Mouse (Mus musculus) intestine, embryonic 14.5 days (tissue): ENCODE measurements around the gene Rcl1. TPM values are rescaled to one million over a fixed set of nuclear protein-coding genes. Genes with fewer than 3 reads are reported as not detected.

Experiments used
- ATAC-seq: fragments of 200-750 bp; cut with Nextera tagmentation; replicated peaks from 2 replicates; pipeline ENCODE4 v1.8.0; 2017; ENCODE audit warnings: low read depth, moderate number of reproducible peaks, moderate TSS enrichment, moderate library complexity; ENCODE audit not compliant: low FRiP score, low TSS enrichment
- DNase-seq: peaks from one replicate; pipeline ENCODE4 v3.0.0-alpha.2; 2018; ENCODE audit warnings: low spot score
- H3K27ac ChIP-seq: fragments of 300-500 bp; sonication (generic); 2 replicates; pipeline ENCODE4 v1.5.1; 2014; ENCODE audit warnings: low read depth, mild to moderate bottlenecking, control low read depth
- H3K27me3 ChIP-seq: fragments of 300-500 bp; sonication (generic); replicated peaks from 2 replicates; pipeline ENCODE4 v1.6.1; 2014; ENCODE audit warnings: low read length, control low read depth; ENCODE audit not compliant: control insufficient read depth, insufficient read depth
- H3K36me3 ChIP-seq: fragments of 300-500 bp; sonication (generic); 2 replicates; pipeline ENCODE4 v1.6.1; 2014; ENCODE audit warnings: low read length, control low read depth; ENCODE audit not compliant: control insufficient read depth, insufficient read depth
- H3K4me1 ChIP-seq: fragments of 300-500 bp; sonication (generic); replicated peaks from 2 replicates; pipeline ENCODE4 v1.6.1; 2014; ENCODE audit warnings: low read length, control low read depth, mixed read lengths; ENCODE audit not compliant: control insufficient read depth, insufficient read depth
- H3K4me2 ChIP-seq: fragments of 300-500 bp; sonication (generic); 2 replicates; pipeline ENCODE4 v1.6.1; 2014; ENCODE audit warnings: low read length
- H3K4me3 ChIP-seq: fragments of 300-500 bp; sonication (generic); 2 replicates; pipeline ENCODE4 v1.5.1; 2014; ENCODE audit warnings: low read depth, low read length, control low read depth, mixed read lengths
- H3K9ac ChIP-seq: fragments of 300-500 bp; sonication (generic); 2 replicates; pipeline ENCODE4 v1.6.1; 2014; ENCODE audit warnings: mild to moderate bottlenecking, low read length
- H3K9me3 ChIP-seq: fragments of 300-500 bp; sonication (generic); 2 replicates; pipeline ENCODE4 v1.6.1; 2016; ENCODE audit warnings: low read length, control low read depth; ENCODE audit not compliant: control insufficient read depth
- WGBS: fragments of 180-500 bp; shearing (Covaris S2); extraction: QIAGEN DNeasy Blood & Tissue Kit; methylation state at CpG from one replicate; pipeline ENCODE4 v1.1.7; 2014; 5-methylcytosine and 5-hydroxymethylcytosine counted together
- polyA plus RNA-seq: library from polyadenylated mRNA; unstranded; fragments of >200 nt; fragmentation: Nextera tagmentation; extraction: Ambion mirVana; gene quantifications from 2 replicates; pipeline ENCODE4 v1.2.1, GENCODE M21; 2014

Rcl1 gene
- polyA plus RNA-seq, 1 experiment from 2014 or later, result 77.2 TPM

DNA sequence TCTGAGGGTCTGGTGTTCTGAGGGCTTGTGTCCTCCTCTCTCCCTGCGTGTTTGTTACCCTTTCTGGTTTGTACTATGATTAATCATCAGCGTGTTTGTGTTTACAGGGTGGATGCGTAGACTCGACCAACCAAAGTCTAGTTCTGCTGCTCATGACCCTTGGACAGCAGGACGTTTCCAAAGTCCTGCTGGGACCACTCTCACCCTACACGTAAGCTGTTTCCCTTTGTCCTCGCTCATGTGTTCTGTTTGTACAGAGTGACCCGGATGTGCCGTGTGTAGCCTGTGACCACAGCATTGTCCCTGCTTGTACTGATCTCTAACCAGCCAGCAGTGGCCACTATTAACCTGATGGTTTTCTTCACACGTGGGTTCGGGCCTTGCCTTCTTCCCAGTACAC lies 33.1 kb downstream of the Rcl1 start:
- Histone ChIP-seq H3K9me3 (no peaks in the 10 kb centered on the region), H3K4me2 (no peak overlapping the region), H3K4me3 (no peak overlapping the region), H3K27ac (no peak overlapping the region), H3K27me3 (no peaks in the 10 kb centered on the region), H3K36me3 (peaks cover 57% of the 10 kb centered on the region), H3K4me1 (no peaks in the 10 kb centered on the region), H3K9ac (no peak overlapping the region)
- ATAC-seq (no peak), DNase-seq (no peak)
- 83% methylated on average over 11 of the region's 11 CpGs for WGBS

DNA sequence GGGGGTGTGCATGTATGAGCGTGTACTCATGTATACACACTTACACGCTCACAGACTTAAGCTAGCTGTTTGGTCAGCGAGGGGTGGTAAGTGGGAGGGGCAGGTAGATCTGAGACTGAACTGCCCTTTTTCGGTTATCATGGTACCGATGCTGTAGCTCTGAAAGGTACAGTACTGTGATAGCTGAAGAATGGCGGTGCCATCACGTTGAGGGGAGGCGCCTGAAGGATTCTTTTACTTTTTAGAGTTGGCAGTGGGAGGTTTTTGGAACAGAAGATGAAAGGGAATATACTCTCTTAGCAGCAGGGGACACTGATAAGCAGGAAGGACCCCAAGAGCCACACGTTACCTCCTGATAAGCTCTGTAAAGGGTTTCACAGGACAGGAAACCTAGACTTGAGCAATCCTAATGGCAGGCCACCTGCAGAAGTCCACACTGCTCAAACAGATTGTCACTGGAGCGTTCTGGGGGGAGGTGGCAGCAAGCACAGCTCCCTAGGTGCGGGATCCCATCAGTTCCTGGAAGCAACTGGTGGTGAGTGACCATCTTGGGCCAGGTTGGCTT lies 34.1 kb downstream of the Rcl1 start:
- 87% methylated on average over 11 of the region's 11 CpGs for WGBS
- H3K9ac ChIP-seq, result no peak overlapping the region

GRCm38 (mm10) chr19:29138546-29139270 lies 37.5 kb downstream of the Rcl1 start:
- DNase-seq, result no peak
- H3K27ac ChIP-seq, result no peak overlapping the region
- peaks cover 37% of the 10 kb centered on the region for H3K36me3 ChIP-seq
- WGBS, result 85% methylated on average over 10 of the region's 10 CpGs
- no peak overlapping the region for H3K4me3 ChIP-seq
- no peak overlapping the region for H3K9ac ChIP-seq
- H3K4me2 ChIP-seq, result no peak overlapping the region
- H3K4me1 ChIP-seq, result no peaks in the 10 kb centered on the region
- no peaks in the 10 kb centered on the region for H3K27me3 ChIP-seq
- no peaks in the 10 kb centered on the region for H3K9me3 ChIP-seq
- ATAC-seq, result no peak

More for the DNA sequence above, 34.1 kb downstream of the Rcl1 start:
- H3K4me2 ChIP-seq, result no peak overlapping the region
- DNase-seq (no peak), ATAC-seq (no peak)
- H3K9me3 ChIP-seq, result no peaks in the 10 kb centered on the region
- no peak overlapping the region for H3K27ac ChIP-seq
- no peaks in the 10 kb centered on the region for H3K27me3 ChIP-seq
- no peaks in the 10 kb centered on the region for H3K4me1 ChIP-seq
- no peak overlapping the region for H3K4me3 ChIP-seq
- H3K36me3 ChIP-seq, result peaks cover 52% of the 10 kb centered on the region

DNA sequence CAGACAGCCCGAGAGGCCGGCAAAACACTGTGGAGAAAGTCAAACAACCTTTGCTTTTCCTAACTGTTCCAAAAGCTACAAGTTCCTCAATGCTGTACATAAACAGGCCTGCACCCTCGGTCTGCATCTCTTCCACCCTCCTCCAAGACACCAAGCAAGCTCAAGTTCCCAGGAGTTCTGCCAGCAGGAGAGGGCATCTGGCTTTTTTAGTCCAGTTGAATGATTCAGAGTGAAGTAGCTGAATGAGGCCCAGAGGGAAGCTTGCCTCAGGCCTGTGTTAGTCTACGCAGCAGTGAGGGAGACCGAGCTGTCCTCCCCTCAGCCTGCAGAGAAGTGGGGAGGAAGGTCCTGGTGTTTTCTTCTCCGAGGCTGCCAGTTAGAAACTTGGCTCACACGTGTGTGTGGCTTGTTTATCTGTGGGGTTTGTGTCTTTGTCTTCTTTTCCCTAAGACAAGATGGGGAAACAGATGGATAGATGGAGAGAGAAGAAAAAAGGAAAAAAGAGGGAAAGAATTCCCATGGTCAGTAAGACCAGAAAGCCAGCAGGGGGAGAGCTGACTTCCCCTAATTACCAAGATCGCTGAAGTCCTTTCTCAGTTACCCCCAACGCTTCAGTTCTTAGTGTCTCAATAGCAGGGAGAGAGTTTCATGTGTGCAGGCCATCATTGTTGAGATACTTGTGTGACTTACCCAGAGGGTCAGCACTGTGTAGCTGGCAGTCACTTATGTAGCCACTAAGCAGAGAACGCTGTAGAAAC lies 38.7 kb downstream of the Rcl1 start:
- no peak overlapping the region for H3K4me3 ChIP-seq
- H3K4me1 ChIP-seq, result no peaks in the 10 kb centered on the region
- ATAC-seq (no peak), DNase-seq (no peak)
- no peaks in the 10 kb centered on the region for H3K9me3 ChIP-seq
- H3K36me3 ChIP-seq, result peaks cover 34% of the 10 kb centered on the region
- H3K27me3 ChIP-seq, result no peaks in the 10 kb centered on the region
- H3K27ac ChIP-seq, result no peak overlapping the region
- no peak overlapping the region for H3K9ac ChIP-seq
- WGBS, result 77% methylated on average over 10 of the region's 10 CpGs
- no peak overlapping the region for H3K4me2 ChIP-seq

- H3K4me3 ChIP-seq, result no peak overlapping the region
Measured at GRCm38 (mm10) chr19:29140933-29141332, 39.8 kb downstream of the Rcl1 start.

DNA sequence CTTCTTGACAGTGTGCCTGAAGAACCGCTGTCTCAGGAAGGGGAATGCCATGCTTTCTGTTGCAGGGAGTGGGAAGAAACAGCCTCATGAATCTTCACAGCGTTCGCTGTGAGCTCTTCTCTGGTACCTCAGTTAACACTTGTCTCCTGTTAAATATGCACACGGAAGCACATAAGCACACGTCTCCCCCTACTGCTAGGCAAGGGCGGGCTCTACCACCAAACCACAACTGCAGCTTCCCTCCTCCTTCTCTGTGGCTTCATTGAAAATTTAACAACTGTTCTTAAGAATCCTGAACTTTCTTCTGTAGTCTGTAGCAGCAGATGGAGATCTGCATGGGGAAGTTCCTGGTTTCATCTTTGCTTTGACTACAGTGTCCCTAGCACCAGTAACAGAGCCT lies 41.1 kb downstream of the Rcl1 start:
- H3K4me1 ChIP-seq, result no peaks in the 10 kb centered on the region
- H3K4me2 ChIP-seq, result no peak overlapping the region
- WGBS, result 88% methylated on average over 6 of the region's 6 CpGs
- no peaks in the 10 kb centered on the region for H3K9me3 ChIP-seq
- no peak overlapping the region for H3K4me3 ChIP-seq
- DNase-seq (no peak), ATAC-seq (no peak)
- no peak overlapping the region for H3K27ac ChIP-seq
- H3K36me3 ChIP-seq, result peaks cover 32% of the 10 kb centered on the region
- H3K9ac ChIP-seq, result no peak overlapping the region
- H3K27me3 ChIP-seq, result no peaks in the 10 kb centered on the region

More at GRCm38 (mm10) chr19:29140933-29141332, 39.8 kb downstream of the Rcl1 start:
- no peak overlapping the region for H3K27ac ChIP-seq
- WGBS, result 95% methylated on average over 16 of the region's 16 CpGs
- H3K4me1 ChIP-seq, result no peaks in the 10 kb centered on the region
- no peaks in the 10 kb centered on the region for H3K9me3 ChIP-seq
- ATAC-seq, result no peak
- peaks cover 31% of the 10 kb centered on the region for H3K36me3 ChIP-seq
- H3K9ac ChIP-seq, result no peak overlapping the region
- DNase-seq, result no peak
- no peaks in the 10 kb centered on the region for H3K27me3 ChIP-seq
- H3K4me2 ChIP-seq, result no peak overlapping the region

DNA sequence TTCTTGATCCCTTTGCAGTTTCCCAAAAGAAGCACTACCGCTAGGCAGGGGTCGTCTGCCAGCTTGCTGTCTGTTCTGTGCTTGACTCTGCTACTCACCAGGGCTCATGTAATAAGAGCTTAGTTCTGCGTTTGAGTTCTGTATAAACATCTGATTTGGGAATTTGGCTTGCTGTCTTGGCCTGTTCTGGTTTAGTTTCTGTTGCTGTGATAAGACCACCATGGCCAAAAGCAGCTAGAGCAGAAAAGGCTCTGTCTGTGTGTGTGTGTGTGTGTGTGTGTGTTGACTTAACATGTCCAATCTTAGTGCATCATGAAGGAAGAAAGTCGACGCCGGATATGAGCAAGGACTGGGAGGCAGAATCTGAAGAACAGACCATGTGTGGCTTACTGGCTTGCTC lies 44.2 kb downstream of the Rcl1 start:
- 73% methylated on average over 6 of the region's 6 CpGs for WGBS
- H3K27me3 ChIP-seq, result no peaks in the 10 kb centered on the region
- H3K27ac ChIP-seq, result no peak overlapping the region
- no peak overlapping the region for H3K4me2 ChIP-seq
- no peak overlapping the region for H3K4me3 ChIP-seq
- no peak overlapping the region for H3K9ac ChIP-seq
- peaks cover 27% of the 10 kb centered on the region for H3K36me3 ChIP-seq
- ATAC-seq (no peak), DNase-seq (no peak)
- H3K4me1 ChIP-seq, result no peaks in the 10 kb centered on the region
- H3K9me3 ChIP-seq, result no peaks in the 10 kb centered on the region

DNA sequence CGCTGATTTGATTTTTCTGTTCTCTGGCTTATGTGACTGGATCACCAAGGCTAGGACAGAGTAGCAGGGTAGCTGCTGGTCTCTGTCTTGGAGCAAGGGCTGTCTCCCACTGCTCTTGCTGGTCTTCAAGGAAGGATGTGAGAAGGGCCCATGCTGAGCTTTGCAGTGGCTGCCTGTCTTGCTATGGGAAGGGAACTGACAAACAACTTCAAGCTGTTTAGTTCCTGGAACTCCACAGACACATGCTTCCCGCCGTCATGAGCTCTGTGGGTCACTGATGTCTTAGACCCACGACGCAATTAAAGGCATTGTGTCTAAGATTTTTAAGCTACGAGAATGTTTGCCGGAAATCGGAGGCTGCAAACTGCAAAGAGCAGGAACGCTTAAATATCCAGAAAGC lies 45.6 kb downstream of the Rcl1 start:
- no peaks in the 10 kb centered on the region for H3K9me3 ChIP-seq
- no peaks in the 10 kb centered on the region for H3K4me1 ChIP-seq
- no peak overlapping the region for H3K4me2 ChIP-seq
- no peak for DNase-seq
- H3K27me3 ChIP-seq, result no peaks in the 10 kb centered on the region
- no peak for ATAC-seq
- 83% methylated on average over 9 of the region's 9 CpGs for WGBS
- peaks cover 27% of the 10 kb centered on the region for H3K36me3 ChIP-seq
- H3K4me3 ChIP-seq, result no peak overlapping the region
- H3K27ac ChIP-seq, result no peak overlapping the region
- H3K9ac ChIP-seq, result no peak overlapping the region
